Mouse (Mus musculus): Measurements from ENCODE around the gene Plpp2. TPM values are rescaled to one million over a fixed set of nuclear protein-coding genes. Genes with fewer than 3 reads are reported as not detected.
A peak's percentile ranks its signal among the peaks of the same experiment; 100 is the strongest.

Plpp2 gene
- polyA plus RNA-seq, 1 experiment from 2014 or later = 20.7 TPM

- no peaks in the 10 kb centered on the region for H3K27me3 ChIP-seq (replicated peaks; ENCODE audit: control insufficient read depth, insufficient read depth, low read length)
- no peaks in the 10 kb centered on the region for H3K9me3 ChIP-seq (ENCODE audit: control insufficient read depth, low read length)
- peaks cover 13% of the 10 kb centered on the region for H3K4me1 ChIP-seq (ENCODE audit: control insufficient read depth, insufficient read depth, low read depth, low read length)
- H3K4me2 ChIP-seq (ENCODE audit: low read length) = no peak overlapping the region
- no peak overlapping the region for H3K4me3 ChIP-seq (ENCODE audit: low read length)
- ATAC-seq = no peak
- 83% methylated on average over 2 of the region's 2 CpGs for WGBS
- H3K36me3 ChIP-seq (ENCODE audit: control insufficient read depth, insufficient read depth, low read length) = peaks cover 23% of the 10 kb centered on the region
- no peak overlapping the region for H3K9ac ChIP-seq (ENCODE audit: low read depth, low read length)
- H3K27ac ChIP-seq (ENCODE audit: low read depth, low read length) = no peak overlapping the region
Observed at GRCm38 (mm10) chr10:79537781-79538180, 4.2 kb upstream of the Plpp2 start.

GRCm38 (mm10) chr10:79537271-79537670, 3.7 kb upstream of the Plpp2 start:
- peaks cover 23% of the 10 kb centered on the region for H3K36me3 ChIP-seq (ENCODE audit: control insufficient read depth, insufficient read depth, low read length)
- no peak overlapping the region for H3K27ac ChIP-seq (ENCODE audit: low read depth, low read length)
- H3K4me1 ChIP-seq (ENCODE audit: control insufficient read depth, insufficient read depth, low read depth, low read length) = peaks cover 16% of the 10 kb centered on the region
- H3K27me3 ChIP-seq (replicated peaks; ENCODE audit: control insufficient read depth, insufficient read depth, low read length) = no peaks in the 10 kb centered on the region
- H3K4me3 ChIP-seq (ENCODE audit: low read length) = no peak overlapping the region
- no peaks in the 10 kb centered on the region for H3K9me3 ChIP-seq (ENCODE audit: control insufficient read depth, low read length)
- WGBS = 92% methylated on average over 7 of the region's 7 CpGs
- no peak overlapping the region for H3K9ac ChIP-seq (ENCODE audit: low read depth, low read length)
- H3K4me2 ChIP-seq (ENCODE audit: low read length) = no peak overlapping the region
- no peak for ATAC-seq

GRCm38 (mm10) chr10:79536461-79537080, 3.0 kb upstream of the Plpp2 start:
- Histone ChIP-seq H3K9me3 (ENCODE audit: control insufficient read depth, low read length) (no peaks in the 10 kb centered on the region), H3K4me2 (ENCODE audit: low read length) (no peak overlapping the region), H3K36me3 (ENCODE audit: control insufficient read depth, insufficient read depth, low read length) (peaks cover 16% of the 10 kb centered on the region), H3K9ac (ENCODE audit: low read depth, low read length) (no peak overlapping the region), H3K4me3 (ENCODE audit: low read length) (no peak overlapping the region), H3K27me3 (replicated peaks; ENCODE audit: control insufficient read depth, insufficient read depth, low read length) (no peaks in the 10 kb centered on the region), H3K27ac (ENCODE audit: low read depth, low read length) (no peak overlapping the region), H3K4me1 (ENCODE audit: control insufficient read depth, insufficient read depth, low read depth, low read length) (peaks cover 16% of the 10 kb centered on the region)
- no peak for ATAC-seq
- 75% methylated on average over 12 of the region's 12 CpGs for WGBS

- H3K9ac ChIP-seq (ENCODE audit: low read depth, low read length) = no peak overlapping the region
- no peak overlapping the region for H3K4me2 ChIP-seq (ENCODE audit: low read length)
- no peak overlapping the region for H3K27ac ChIP-seq (ENCODE audit: low read depth, low read length)
- peaks cover 16% of the 10 kb centered on the region for H3K4me1 ChIP-seq (ENCODE audit: control insufficient read depth, insufficient read depth, low read depth, low read length)
- ATAC-seq = no peak
- H3K4me3 ChIP-seq (ENCODE audit: low read length) = no peak overlapping the region
- 53% methylated on average over 1 of the region's 1 CpGs for WGBS
- peaks cover 9% of the 10 kb centered on the region for H3K36me3 ChIP-seq (ENCODE audit: control insufficient read depth, insufficient read depth, low read length)
- no peaks in the 10 kb centered on the region for H3K9me3 ChIP-seq (ENCODE audit: control insufficient read depth, low read length)
- no peaks in the 10 kb centered on the region for H3K27me3 ChIP-seq (replicated peaks; ENCODE audit: control insufficient read depth, insufficient read depth, low read length)
Observed at GRCm38 (mm10) chr10:79535431-79535830, 1.8 kb upstream of the Plpp2 start.

- Histone ChIP-seq H3K36me3 (ENCODE audit: control insufficient read depth, insufficient read depth, low read length) (no peaks in the 10 kb centered on the region), H3K4me3 (ENCODE audit: low read length) (no peak overlapping the region), H3K27me3 (replicated peaks; ENCODE audit: control insufficient read depth, insufficient read depth, low read length) (no peaks in the 10 kb centered on the region), H3K4me2 (ENCODE audit: low read length) (no peak overlapping the region), H3K4me1 (ENCODE audit: control insufficient read depth, insufficient read depth, low read depth, low read length) (peaks cover 16% of the 10 kb centered on the region), H3K9ac (ENCODE audit: low read depth, low read length) (no peak overlapping the region), H3K9me3 (ENCODE audit: control insufficient read depth, low read length) (no peaks in the 10 kb centered on the region), H3K27ac (ENCODE audit: low read depth, low read length) (no peak overlapping the region)
- no peak for ATAC-seq
- 79% methylated on average over 2 of the region's 2 CpGs for WGBS
Observed at GRCm38 (mm10) chr10:79534426-79534825, 830 bp upstream of the Plpp2 start.

GRCm38 (mm10) chr10:79532678-79533077, 918 bp downstream of the Plpp2 start:
- ATAC-seq = no peak
- WGBS = 39% methylated on average over 3 of the region's 3 CpGs

GRCm38 (mm10) chr10:79531593-79531992, 2.0 kb downstream of the Plpp2 start:
- Histone ChIP-seq H3K27me3 (replicated peaks; ENCODE audit: control insufficient read depth, insufficient read depth, low read length) (no peaks in the 10 kb centered on the region), H3K4me3 (ENCODE audit: low read length) (no peak overlapping the region), H3K4me2 (ENCODE audit: low read length) (no peak overlapping the region), H3K27ac (ENCODE audit: low read depth, low read length) (no peak overlapping the region), H3K36me3 (ENCODE audit: control insufficient read depth, insufficient read depth, low read length) (no peaks in the 10 kb centered on the region), H3K9ac (ENCODE audit: low read depth, low read length) (no peak overlapping the region), H3K9me3 (ENCODE audit: control insufficient read depth, low read length) (no peaks in the 10 kb centered on the region), H3K4me1 (ENCODE audit: control insufficient read depth, insufficient read depth, low read depth, low read length) (peaks cover 16% of the 10 kb centered on the region)
- no peak for ATAC-seq
- 85% methylated on average over 3 of the region's 3 CpGs for WGBS

More at GRCm38 (mm10) chr10:79532678-79533077, 918 bp downstream of the Plpp2 start:
- Histone ChIP-seq H3K4me2 (ENCODE audit: low read length) (peak overlapping the region; percentile 97), H3K27ac (ENCODE audit: low read depth, low read length) (no peak overlapping the region), H3K9me3 (ENCODE audit: control insufficient read depth, low read length) (no peaks in the 10 kb centered on the region), H3K27me3 (replicated peaks; ENCODE audit: control insufficient read depth, insufficient read depth, low read length) (no peaks in the 10 kb centered on the region), H3K36me3 (ENCODE audit: control insufficient read depth, insufficient read depth, low read length) (no peaks in the 10 kb centered on the region), H3K4me1 (ENCODE audit: control insufficient read depth, insufficient read depth, low read depth, low read length) (peaks cover 16% of the 10 kb centered on the region), H3K4me3 (ENCODE audit: low read length) (peak overlapping the region; percentile 65), H3K9ac (ENCODE audit: low read depth, low read length) (no peak overlapping the region; the same call in 1 of the 2 replicates)

- no peaks in the 10 kb centered on the region for H3K9me3 ChIP-seq (ENCODE audit: control insufficient read depth, low read length)
- 92% methylated on average over 13 of the region's 13 CpGs for WGBS
- no peak overlapping the region for H3K4me3 ChIP-seq (ENCODE audit: low read length)
- H3K9ac ChIP-seq (ENCODE audit: low read depth, low read length) = no peak overlapping the region
- ATAC-seq = no peak
- no peaks in the 10 kb centered on the region for H3K36me3 ChIP-seq (ENCODE audit: control insufficient read depth, insufficient read depth, low read length)
- peaks cover 16% of the 10 kb centered on the region for H3K4me1 ChIP-seq (ENCODE audit: control insufficient read depth, insufficient read depth, low read depth, low read length)
- H3K27me3 ChIP-seq (replicated peaks; ENCODE audit: control insufficient read depth, insufficient read depth, low read length) = no peaks in the 10 kb centered on the region
- no peak overlapping the region for H3K27ac ChIP-seq (ENCODE audit: low read depth, low read length)
- H3K4me2 ChIP-seq (ENCODE audit: low read length) = no peak overlapping the region
Observed at GRCm38 (mm10) chr10:79530721-79531120, 2.9 kb downstream of the Plpp2 start.

GRCm38 (mm10) chr10:79530241-79530640, 3.4 kb downstream of the Plpp2 start:
- Histone ChIP-seq H3K4me2 (ENCODE audit: low read length) (no peak overlapping the region), H3K9ac (ENCODE audit: low read depth, low read length) (no peak overlapping the region), H3K4me3 (ENCODE audit: low read length) (no peak overlapping the region), H3K27ac (ENCODE audit: low read depth, low read length) (no peak overlapping the region), H3K9me3 (ENCODE audit: control insufficient read depth, low read length) (no peaks in the 10 kb centered on the region), H3K4me1 (ENCODE audit: control insufficient read depth, insufficient read depth, low read depth, low read length) (peaks cover 16% of the 10 kb centered on the region), H3K36me3 (ENCODE audit: control insufficient read depth, insufficient read depth, low read length) (no peaks in the 10 kb centered on the region), H3K27me3 (replicated peaks; ENCODE audit: control insufficient read depth, insufficient read depth, low read length) (no peaks in the 10 kb centered on the region)
- ATAC-seq = no peak
- 70% methylated on average over 8 of the region's 8 CpGs for WGBS

All from hindbrain, embryonic 16.5 days (tissue).